Mouse (Mus musculus) frontal cortex, postnatal 14 days (tissue): ENCODE data around the gene Pde9a.
"Not testable (repeated sequence)": the region's sequence is repeated elsewhere in the genome, so short reads cannot be mapped to it uniquely, and the experiment has no call there.

ENCODE experiments used
- DNase-seq, 2 experiments: peaks; one replicate each; pipeline ENCODE4 v3.0.0; 2022; ENCODE audit warnings: low spot score in 2 of 2

Pde9a gene

DNA sequence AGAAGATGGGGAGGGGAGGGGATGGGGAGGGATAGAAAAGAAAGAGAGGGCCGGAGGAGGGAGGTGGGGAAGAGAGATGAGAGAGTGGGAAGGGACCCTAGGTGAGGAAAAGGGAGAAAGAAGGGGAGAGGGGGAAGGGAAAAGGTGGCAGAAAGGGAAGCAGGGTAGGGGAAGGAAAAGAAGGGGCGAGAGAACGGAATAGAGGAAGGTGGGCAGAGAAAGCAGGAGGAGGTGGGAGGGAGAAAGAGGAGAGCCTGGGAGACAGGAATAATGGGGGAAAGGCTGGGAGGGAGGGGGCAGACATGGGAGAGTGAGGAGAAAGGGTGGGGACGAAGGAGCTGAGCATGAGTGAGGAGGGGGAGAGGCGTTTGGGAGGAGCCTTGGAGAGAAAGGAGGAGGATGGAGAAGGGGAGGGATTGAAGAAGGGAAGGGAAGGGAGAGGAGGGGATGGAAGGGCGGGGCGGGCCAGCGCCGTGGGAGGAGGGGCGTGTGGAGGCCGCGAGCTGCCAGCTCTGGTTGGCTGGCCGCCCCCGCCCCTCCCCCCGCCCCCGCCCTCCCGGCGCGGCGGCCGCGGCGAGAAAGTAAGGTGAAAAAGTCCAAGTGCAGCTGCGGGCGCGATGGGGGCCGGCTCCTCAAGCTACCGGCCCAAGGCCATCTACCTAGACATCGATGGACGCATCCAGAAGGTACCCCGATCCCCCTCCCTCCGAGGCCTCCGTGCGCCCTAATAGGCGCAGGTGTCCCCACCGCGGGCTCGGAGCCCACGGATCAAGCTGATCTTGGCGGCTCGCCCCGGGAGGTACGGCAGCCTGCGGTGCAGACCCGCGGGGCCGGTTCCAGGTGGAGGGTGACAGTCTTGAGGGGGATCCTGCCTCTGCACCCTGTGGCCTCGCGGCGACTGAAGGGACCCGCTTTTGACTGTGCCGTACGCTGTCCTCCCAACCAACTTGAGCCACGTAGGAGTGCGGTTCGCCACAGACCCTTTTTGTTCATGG, at the start of gene Pde9a:
TSS of gene Pde9a (plus strand) at position 540 of the 995 bp plus-strand sequence.
- peak in 1 of 2 experiments; percentile 55 for DNase-seq

DNA sequence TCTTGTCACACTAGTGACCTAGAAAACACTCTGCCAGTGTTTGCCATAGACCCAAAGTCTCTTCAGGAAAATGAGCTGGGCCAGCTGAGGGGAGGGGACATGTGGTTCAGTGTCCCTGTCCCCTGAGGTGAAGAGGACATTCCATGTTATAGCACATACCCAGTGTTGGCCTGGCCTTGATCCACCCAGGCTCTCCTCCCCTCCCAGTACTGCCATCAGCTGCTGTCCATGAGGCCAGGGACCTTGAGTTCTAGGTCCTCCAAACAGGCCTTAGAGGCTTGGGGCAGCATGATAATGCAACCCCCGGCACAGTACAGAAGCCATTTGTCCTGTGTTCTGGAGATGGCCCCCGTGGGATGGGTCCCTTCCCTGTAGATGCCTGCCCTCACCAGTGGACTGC, 46.2 kb upstream of the Pde9a start:
- no peak for DNase-seq

DNA sequence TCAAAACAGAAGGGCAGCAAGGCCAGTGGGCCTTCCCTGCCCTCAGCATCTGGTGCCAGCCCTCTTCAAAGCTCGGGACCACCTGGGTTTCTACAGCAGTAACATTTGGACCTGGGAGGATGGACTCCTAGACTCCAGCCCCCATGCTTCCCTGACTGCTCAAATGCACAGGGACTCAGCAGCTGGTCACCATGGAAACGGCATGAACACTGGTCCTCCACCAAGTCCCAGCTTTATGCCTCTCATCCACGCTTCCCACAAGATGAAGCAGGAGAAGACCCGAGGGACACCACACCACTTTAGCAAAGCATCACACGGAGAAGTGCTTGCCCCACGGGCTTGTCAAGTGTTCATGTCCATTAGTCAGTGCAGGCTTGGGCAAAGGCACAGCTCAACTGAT, 43.8 kb upstream of the Pde9a start:
- no peak for DNase-seq

DNA sequence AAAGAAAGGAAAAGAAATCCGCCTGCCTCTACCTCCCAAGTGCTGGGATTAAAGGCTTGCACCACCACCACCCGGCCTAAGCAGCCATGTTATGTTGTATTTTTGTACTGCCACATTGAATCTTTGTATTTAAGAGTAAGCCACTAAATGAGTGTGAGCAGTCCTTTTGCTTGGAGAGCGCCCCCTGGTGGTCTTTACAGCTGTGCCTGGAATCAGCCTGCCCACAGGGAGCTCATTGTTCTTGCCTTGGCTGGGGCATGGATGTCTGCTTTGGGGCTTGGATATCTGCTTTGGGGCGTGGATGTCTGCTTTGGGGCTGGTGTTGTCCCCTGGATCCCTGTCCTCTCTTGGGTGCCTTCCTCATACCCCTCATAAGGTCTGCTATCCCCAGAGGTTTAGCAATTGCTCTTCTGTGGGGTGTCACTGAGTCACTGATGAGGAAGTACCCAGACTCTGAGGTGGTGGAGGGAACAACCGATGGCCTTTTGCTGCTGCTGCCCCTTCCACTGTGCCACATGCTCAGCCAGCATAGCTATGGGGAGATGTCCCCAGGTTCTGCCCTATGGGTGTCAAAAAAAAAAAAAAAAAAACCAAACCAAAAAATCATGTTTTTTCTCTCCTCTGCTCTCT, 41.7 kb upstream of the Pde9a start:
- peak in 1 of 2 experiments; percentile 63 for DNase-seq

- no peak for DNase-seq
Observed at GRCm38 (mm10) chr17:31344816-31345215, 41.2 kb upstream of the Pde9a start.

GRCm38 (mm10) chr17:31348129-31348528, 37.9 kb upstream of the Pde9a start:
- DNase-seq, result no peak

DNA sequence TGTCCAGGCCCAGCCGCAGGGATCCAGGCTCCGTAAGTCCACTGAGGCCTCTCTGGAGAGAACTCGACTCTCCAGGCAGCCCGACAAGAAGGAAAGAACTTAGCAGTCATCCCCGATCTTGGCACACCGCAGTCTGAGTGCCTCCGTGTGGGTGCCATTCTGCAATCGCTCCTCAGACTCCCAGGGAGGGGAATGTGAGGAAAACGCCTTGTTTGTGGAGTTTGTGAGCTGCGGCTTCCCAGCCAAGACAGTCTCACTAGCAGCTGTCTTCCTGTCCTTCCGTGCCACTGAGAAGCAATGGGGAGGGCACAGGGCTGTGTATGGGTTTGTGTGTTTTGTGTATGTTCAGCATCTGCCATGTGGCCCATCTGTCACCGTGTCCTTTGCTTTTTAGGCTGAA, 36.6 kb upstream of the Pde9a start:
- DNase-seq, result peak in 1 of 2 experiments; percentile 36

DNA sequence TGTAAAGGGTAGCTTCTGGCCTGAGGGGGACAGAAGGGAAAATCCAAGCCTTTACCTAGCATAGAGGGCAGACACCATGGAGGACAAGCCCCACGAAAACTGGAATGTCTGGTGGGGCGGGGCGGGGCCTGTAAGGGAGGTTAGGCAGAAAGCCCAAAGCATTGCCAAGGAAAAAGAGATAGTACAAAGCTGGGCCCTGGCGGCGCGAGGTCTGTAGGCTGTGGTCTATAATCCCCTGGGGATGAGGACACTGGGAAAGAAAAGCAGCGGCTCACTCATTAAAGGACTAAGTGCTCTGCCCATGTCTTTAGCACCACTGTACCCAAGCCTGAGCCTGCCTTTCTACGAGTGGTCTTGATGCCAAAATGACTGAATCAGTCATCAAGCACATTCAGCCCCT, 34.0 kb upstream of the Pde9a start:
- no peak for DNase-seq

- no peak for DNase-seq
Observed at GRCm38 (mm10) chr17:31353255-31353654, 32.8 kb upstream of the Pde9a start.

DNA sequence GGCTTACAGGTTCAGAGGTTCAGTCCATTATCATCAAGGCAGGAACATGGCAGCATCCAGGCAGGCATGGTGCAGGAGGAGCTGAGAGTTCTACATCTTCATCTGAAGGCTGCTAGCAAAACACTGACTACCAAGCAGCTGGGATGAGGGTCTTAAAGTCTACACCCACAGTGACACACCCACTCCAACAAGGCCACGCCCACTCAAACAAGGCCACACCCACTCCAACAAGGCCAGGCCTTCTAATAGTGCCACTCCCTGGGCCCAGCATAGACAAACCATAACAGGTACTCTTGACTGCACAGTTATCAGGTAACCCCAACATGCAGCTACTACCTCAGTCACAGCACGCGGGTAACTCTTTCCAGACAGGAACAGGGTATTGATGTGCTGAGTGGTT, 31.3 kb upstream of the Pde9a start:
- not testable (repeated sequence) for DNase-seq

DNA sequence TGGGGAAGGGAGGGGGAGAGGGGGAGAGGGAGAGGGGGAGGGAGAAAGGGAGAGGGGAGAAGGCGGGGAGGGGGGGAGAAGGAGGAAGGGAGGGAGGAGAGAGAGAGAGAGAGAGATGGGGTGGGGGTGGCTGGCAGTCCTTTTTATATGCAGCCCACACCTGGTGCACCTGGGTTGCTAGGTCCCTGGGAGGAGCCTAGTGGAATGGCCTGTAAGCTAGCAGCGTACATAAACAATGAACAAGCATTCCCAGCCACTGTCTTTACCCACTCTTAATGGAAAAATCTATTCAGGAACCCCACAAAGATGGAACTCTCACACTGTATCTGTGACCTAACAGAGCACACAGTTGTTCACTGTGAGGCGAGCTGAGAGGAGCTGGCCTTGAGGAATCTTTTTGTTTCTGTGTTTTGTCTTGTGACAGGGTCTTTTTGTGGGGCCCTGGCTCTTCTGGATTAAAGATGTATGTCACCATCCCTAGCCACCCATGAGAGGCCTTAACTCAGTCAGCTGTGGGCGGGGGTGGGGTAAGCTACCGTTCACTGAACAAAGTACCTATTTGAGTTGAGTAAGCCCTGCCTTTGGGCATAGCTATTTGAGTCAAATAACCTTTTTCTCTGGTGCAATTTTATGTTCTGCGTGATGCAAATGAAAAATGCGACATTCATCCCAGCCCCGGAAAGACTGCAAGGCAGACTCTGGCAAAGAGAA, 30.1 kb upstream of the Pde9a start:
- DNase-seq, result no peak

- no peak for DNase-seq
Observed at GRCm38 (mm10) chr17:31360582-31360981, 25.4 kb upstream of the Pde9a start.

DNA sequence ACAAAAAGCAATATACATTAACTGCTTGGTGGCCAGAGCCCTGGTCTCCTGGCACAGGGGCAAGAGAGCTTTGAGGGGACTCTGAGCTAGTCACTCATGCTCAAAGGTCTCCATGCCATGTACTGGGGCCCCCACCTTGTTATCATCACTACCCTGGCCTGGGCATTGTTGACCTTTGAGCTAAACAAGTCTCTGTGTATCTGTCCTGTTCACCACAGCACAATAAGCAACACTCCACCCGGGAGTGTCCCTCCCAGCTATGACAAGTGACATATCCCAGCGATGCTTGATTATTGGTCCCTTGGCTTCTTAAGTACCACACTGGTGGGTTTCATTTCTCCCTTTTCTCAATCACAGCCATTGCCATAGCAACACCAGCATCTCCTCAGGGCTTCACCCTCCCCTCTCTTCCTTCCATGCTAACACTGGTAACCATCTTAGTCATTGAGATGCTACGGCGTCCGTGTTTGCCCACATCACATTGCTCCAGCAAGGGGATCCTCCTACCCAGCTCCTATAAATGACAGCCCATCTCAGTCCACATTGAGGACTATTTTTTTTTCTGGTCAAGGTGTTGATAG, 20.3 kb upstream of the Pde9a start:
- DNase-seq, result no peak

DNA sequence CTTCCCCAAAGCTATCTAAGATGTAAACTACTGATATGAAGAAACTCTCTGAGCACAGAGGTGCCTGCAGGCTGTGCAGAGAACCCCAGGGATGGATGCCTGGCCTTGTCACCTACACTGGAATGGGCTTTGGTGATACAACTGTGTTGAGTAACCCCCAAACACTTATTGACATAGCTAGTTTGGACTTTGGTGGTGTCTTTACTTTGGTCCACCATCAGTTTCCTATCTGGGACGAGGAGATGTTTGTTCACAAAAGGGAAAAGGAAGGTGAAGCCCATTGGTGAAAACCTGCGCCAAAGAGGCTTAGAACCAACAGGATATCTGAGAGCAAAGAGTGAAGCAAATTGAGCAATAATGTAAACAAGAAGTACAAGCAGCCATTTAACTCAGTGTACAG, 15.8 kb upstream of the Pde9a start:
- DNase-seq, result no peak

DNA sequence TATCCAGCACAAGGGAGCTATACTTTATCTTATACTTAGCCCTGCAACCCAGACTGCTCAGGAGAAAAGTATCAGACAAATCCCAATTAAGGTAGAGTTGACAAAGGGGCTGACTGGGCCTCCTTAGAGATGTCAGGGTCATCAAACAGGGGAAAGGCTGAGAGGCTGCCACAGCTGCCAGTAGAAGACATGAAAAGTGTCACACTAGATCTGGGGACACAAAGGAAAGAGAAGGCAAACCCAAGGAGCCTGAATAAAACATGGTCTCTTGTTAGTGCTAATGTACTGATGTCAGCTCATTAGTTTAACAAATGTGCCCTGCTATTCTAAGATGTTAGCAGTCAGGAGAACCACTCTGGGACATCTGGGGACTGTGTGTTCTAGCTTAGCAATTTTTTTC, 15.1 kb upstream of the Pde9a start:
- DNase-seq, result no peak

DNA sequence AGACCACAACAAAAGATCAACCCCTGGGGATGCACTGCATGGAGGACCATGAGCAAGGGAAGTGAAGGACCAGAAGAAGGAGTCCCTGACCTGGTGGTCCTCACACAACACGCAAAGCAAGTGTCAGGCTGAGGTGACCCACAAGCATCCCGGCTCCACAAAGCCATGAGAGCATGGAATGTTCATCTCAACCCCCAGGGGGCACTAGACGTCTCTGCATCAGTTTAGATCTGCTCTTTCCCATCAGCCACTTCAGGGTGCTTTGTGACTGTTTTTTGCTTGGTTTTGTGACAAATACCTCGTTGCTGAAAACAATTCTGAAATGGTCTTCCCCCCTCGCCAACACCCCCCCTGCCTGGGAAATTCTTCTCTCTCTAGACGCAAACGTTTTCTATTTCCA, 8.0 kb upstream of the Pde9a start:
- peak; percentile 54 to 63 for DNase-seq

- DNase-seq, result no peak
Observed at GRCm38 (mm10) chr17:31378361-31378761, 7.6 kb upstream of the Pde9a start.

DNA sequence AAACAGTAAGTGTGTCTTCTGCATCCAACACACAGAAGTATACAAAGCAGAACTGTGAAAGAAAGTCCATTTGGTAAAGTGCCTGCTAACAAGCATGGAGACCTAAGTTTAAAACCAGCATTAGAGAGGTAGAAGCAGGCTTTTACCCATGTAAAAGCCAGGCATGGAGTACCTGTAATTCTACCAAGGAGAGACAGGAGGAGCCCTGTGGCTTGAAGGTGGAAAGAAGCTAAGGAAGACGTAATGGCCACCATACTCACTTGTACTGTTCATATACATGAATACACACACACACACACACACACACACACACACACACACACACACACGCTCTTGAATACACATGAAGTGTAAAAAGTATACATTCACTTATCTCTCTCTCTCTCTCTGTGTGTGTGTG, 6.9 kb upstream of the Pde9a start:
- no peak for DNase-seq

GRCm38 (mm10) chr17:31379863-31380262, 6.1 kb upstream of the Pde9a start:
- no peak for DNase-seq

GRCm38 (mm10) chr17:31383320-31383719, 2.7 kb upstream of the Pde9a start:
- DNase-seq, result no peak

GRCm38 (mm10) chr17:31384968-31385627, 912 bp upstream of the Pde9a start:
- DNase-seq, result no peak
